Mouse (Mus musculus) retina, postnatal 1 day (tissue): ENCODE data around the gene Gm49320.

Experiments
- DNase-seq: peaks from one replicate; pipeline ENCODE4 v3.0.0-alpha.2; 2012

The Gm49320 gene

DNA sequence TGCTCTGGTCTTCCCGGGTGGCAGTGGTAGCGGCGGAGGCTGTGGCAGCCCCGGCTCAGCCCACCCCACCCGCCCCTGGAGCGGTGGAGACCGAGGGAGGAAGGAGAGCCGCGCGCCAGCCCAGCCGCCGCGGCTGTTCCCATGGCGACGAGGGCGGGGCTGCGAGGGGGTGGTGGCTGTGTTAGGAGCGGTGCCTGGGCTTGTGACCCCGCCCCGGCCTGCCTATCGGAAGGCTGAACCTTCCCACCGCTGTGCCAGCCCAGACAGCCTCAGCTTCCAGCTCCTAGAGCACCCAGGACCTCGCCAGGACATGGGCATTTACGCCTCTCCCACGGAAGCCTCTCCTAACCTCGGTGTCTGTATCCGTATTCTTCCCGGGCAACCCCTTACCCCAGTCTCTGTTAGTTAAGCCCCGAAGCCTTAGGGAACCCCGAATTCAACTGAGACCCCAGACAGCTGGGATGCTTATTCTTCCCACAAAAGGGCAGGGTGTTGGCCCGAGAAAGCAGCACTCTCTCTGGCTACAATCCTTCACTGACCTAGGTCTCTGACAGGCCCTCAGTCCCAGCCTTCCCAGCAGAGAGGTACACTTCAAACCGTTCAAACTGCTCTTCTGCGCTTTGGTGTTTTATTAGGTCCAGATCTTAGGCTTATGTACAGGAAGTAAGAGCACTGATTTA, 20.6 kb downstream of the Gm49320 start, which contains the start of gene Ctxn1:
Ctxn1 (minus strand) TSS at position 150 of the 680 bp plus-strand sequence.
- peak; percentile 96 for DNase-seq

DNA sequence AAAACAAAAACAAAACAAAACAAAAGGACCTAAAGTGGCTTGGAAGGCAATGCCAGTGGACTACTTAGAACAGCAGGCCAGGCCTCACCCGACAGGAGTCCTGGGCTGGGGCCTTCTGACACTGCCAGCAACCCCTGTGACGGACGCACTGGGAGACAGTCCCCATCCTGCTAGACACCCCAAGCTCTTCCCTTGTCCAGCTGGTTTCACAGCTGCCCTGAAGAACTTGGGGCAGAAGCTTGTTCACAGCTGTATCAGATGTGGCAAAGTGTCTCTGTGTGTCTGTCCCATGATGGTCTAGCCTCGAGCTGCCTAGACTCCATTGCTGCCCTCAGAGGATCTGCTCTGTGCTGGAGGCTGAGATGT, 21.1 kb downstream of the Gm49320 start:
- no peak for DNase-seq

DNA sequence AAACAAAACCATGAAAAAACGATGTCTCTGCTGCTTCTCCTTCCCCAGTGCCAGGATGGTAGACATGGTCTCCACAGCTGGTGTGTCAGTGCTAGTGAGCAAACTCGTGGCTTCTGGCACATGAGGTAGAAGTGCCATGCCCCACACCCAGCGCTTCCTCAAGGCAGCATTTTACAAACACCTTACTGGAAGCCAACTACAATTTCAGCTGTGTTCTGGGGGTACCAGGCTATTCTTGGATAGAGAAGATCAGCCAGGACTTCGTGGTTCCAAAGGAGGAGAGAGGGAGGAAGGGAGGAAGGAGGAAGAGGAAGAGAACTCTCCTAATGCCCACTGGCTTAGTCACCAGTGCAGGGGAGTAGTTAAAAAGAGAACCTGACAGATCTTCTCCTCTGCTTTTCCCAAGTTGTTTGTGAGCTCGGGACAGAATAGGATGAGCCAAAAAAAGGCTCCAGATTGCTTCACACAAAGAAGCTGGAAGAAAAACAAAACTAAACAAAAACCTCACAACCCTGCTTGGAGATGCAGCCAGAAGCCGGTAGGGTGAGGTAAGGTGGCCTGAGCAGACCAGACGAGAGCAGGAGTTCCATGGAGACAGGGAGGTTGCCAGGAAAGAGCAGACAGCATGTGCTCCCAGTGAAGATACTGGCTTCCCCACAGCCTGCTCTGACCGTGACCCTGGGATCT, 24.6 kb downstream of the Gm49320 start:
- DNase-seq, result no peak

DNA sequence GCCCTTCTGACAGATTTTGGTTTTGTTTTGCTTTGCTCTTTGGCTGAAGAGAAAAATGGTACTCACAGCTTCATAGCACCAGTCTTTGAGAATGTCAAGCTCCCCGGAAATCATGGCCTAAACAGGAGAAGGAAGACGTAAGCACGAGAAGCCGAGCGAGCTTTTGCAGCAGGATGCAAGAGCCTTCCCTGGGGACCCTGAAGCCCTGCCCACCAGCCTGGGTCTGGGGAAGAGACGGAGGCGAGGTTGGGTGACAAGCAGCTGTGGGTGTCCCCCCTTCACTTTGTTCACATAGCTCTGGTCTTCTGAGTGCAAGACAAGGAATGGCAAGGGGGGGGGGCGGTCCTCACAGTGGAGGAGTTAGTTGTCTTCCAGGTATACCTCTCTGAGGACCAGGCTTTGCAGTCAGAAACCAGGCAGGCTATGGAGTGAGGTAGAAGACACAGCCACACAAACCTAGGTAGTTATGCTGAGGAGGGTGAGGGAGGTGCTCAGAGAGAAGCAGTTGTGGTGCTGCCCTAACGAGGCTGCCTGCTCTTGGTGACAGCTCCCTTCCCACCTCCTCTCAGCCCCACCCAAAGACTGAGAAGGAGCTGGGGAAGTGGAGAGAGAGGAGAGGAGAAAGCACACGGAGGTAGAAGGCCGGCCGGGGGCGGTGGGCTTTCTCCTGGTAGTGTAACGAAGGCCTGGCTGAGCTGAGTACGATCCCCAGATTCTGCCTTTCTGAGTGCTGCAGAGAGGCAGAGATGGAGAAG, 26.7 kb downstream of the Gm49320 start:
- DNase-seq, result no peak

DNA sequence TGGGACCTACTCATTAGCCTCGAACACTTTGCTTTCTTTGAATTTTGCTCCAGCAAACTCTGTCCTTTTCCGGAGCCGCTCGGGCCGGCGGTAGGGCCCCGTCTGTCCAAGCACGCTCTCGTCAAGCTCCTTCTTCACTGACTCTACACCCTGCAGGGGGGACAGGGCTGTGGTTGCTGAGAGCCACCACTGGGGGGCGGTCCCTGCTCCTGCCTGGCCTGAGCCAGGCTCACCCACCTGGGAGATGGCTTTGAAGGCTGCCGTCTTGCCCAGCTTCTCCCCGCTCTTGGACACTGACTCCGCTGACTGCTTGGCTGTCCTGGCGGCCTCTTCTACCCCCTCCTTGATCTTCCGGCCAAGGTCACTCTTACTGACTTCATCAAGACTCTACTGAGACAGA, 29.0 kb downstream of the Gm49320 start:
- DNase-seq, result peak; percentile 30

DNA sequence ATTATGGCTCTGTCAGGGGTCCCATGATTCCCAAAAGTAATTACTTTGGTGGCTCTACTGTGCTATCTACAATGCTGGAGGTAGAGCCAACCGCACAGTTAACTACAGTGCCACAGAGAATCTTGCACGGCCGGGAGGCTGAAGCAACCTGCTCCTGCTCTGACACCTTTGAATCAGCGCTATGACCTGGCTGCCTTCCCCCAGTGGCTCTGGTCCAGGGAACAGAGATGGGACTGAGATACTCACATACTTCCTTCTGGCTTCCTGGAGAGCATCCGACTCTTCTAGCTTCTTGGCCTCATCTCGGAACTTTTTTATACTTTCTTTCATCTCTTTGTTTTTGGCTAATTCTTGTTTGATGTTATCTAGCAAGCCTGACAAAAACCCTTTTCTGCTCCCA, 30.9 kb downstream of the Gm49320 start:
- DNase-seq, result no peak

DNA sequence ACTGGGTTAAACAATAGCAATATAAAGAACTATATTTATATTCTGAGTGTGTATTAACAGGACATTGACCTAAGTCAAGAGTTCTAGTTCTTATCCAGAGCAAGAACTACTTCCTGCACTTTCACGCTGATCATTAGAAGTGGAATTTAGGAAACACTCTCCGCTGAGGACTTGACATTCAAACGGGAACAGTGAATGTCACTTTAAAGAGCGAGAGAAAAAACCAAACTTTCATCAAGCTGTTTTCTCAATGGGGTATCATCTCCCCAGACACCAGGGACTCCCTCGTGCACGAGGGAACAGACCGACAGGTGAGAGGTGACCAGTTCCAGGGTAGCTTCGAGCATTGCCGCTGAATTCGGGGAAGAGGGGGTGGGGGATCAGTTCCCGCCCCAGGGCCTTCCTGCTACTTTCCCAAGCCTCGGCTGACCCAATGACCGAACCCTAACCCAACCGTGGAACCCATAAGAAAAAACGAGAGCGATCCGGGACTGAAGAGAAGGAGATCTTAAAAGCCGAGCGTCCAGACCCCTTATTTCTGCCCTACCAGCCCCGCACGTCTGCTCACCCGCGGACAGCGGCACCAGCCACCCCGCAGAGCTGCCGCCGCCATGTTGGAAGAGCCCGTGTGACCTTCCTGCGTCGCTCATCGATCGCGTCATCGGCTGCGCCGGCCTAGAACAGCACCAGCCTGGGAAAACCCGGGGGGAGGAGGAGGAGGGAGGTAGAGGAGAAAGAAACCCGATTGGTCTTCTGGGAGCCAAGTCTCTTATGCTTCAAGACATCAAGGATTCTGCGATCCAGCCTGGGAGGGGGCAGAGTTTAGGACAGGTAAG, 36.8 kb downstream of the Gm49320 start, which contains the start of gene Timm44:
Timm44 (minus strand) TSS at position 639 of the 836 bp plus-strand sequence.
- peak; percentile 98 for DNase-seq

DNA sequence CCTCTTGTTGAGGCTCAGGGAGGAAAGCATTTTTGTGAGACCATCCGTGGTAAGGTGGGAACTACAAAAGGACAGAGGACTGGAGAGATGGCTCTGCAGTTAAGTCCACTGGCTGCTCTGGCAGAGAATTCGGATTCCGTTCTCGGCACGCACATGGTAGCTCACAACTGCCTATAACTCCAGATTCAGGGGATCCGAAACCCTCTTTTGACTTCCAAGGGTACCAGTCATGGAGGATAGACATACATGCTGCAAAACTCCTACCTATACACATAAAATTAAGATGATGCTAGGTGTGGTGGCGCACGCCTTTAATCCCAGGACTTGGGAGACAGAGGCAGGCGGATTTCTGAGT, 37.4 kb downstream of the Gm49320 start:
- DNase-seq, result no peak

DNA sequence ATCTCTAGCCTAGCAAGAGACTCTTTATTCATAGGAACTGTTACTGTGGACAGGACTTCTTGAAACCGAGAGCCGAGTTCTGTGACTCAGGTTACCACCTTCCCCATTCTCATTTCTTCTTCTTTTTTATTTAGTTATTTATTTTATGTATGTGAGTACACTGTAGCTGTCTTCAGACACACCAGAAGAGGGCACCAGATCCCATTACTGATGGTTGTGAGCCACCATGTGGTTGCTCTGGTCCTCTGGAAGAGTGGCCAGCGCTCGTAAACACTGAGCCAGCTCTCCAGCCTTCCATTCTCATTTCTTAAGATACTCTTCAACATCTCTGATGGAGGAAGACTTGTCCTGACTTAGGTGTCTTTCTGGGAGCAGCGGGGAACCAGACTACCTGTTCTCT, 54.1 kb downstream of the Gm49320 start:
- DNase-seq, result no peak

DNA sequence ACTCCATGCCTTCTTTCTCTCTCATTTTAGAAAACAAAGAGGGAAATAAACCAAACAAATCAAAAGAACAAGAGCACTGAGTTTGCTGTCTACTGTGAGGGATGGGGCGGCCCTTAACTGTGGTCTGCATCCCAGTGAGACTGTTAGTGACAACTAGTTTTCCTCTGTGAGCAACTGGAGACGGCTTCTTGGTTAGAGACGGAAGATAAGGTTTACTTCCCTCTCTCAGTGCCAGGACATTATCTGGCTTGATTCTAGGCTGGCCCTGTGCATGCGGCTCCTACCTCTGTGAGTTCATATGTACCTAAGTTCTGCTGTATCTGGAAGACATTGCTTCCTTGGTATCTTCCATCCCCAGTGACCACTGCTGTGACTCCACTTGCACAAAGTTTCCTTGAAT, 59.2 kb downstream of the Gm49320 start:
- no peak for DNase-seq
